Comparison of ENCODE assay signal across 11 mouse cellular contexts in genomic region chr10:50902741-50903715, GRCm38 (mm10). TPM values are rescaled to one million over a fixed set of nuclear protein-coding genes. Genes with fewer than 3 reads are reported as not detected.
A peak's percentile ranks its signal among the peaks of the same experiment; 100 is the strongest.
DNase-seq lines count a peak whose midpoint lies in the region; ATAC-seq and TF ChIP-seq lines count a peak whose summit lies in the region.
"Had no signal": no experiment of that assay in that cellular context is flagged by ENCODE, and none has a peak within 500 bp of the region (broad histone marks: within the 10 kb centered on the region; RNA-seq: fewer than 3 reads in every experiment).

No protein-coding gene starts in this region.

- peaks cover 82% of the 10 kb centered on the region for H3K27me3 ChIP-seq in lung, embryonic 16.5 days (ENCODE audit: control insufficient read depth, insufficient read depth, low read depth, low read length)
- peaks cover 88% of the 10 kb centered on the region for H3K27me3 ChIP-seq in lung, postnatal 0 days (replicated peaks; ENCODE audit: insufficient read depth, low read length)
- peaks cover 74% of the 10 kb centered on the region for H3K27me3 ChIP-seq in forebrain, embryonic 14.5 days (replicated peaks; ENCODE audit: control insufficient read depth, insufficient read depth, low read length)
- peaks cover 4% of the 10 kb centered on the region; the same call in 1 of the 2 replicates for H3K27me3 ChIP-seq in splenic B cell, adult 2 months (ENCODE audit: control insufficient read depth, insufficient read depth, low read length, poor library complexity, severe bottlenecking)

- no peaks in the 10 kb centered on the region for H3K36me3 ChIP-seq in lung, embryonic 16.5 days (ENCODE audit: control insufficient read depth, insufficient read depth, low read length)
- H3K36me3 ChIP-seq in lung, postnatal 0 days (ENCODE audit: insufficient read depth, low read length) = no peaks in the 10 kb centered on the region
- no peaks in the 10 kb centered on the region for H3K36me3 ChIP-seq in forebrain, embryonic 14.5 days (ENCODE audit: control insufficient read depth, insufficient read depth, low read length)
- H3K36me3 ChIP-seq in splenic B cell, adult 2 months (ENCODE audit: control insufficient read depth, insufficient read depth, low read length, poor library complexity, severe bottlenecking) = no peaks in the 10 kb centered on the region
- H3K36me3 ChIP-seq: G1E; liver, embryonic 13.5 days had no signal

- under 1% methylated on average over 43 of the region's 43 CpGs for WGBS in lung, embryonic 16.5 days
- under 1% methylated on average over 43 of the region's 43 CpGs for WGBS in lung, postnatal 0 days
- WGBS in forebrain, embryonic 14.5 days = under 1% methylated on average over 43 of the region's 43 CpGs

- H3K9ac ChIP-seq in lung, embryonic 16.5 days (ENCODE audit: low read length) = no peak overlapping the region
- no peak overlapping the region for H3K9ac ChIP-seq in lung, postnatal 0 days (replicated peaks; ENCODE audit: low read depth)
- H3K9ac ChIP-seq in forebrain, embryonic 14.5 days (ENCODE audit: low read length) = no peak overlapping the region
- H3K9ac ChIP-seq: liver, embryonic 13.5 days had no signal

- no peak for TF ChIP-seq EP300 in lung, postnatal 0 days (IDR thresholded peaks at IDR 0.05)

- no peak for DNase-seq in lung, postnatal 0 days (ENCODE audit: low spot score)
- peak; percentile 37 for DNase-seq in forebrain, embryonic 14.5 days (ENCODE audit: low spot score)
- peak; percentile 83 for DNase-seq in kidney, postnatal 10 days
- DNase-seq in splenic B cell, adult 2 months (ENCODE audit: low read depth, low spot score) = peak; percentile 56
- no peak for DNase-seq in thymus, postnatal 0 days (ENCODE audit: low spot score)
- DNase-seq in spleen, adult 12 weeks (ENCODE audit: low spot score) = no peak
- no peak for DNase-seq in spleen, postnatal 14 days (ENCODE audit: low spot score in 2 of 2)
- DNase-seq: liver, embryonic 13.5 days had no signal

- H3K4me2 ChIP-seq in lung, embryonic 16.5 days (ENCODE audit: low read depth, low read length) = no peak overlapping the region
- no peak overlapping the region for H3K4me2 ChIP-seq in lung, postnatal 0 days (replicated peaks; ENCODE audit: low read depth, low read length)
- peak overlapping the region; percentile 24; the same call in 1 of the 2 replicates for H3K4me2 ChIP-seq in forebrain, embryonic 14.5 days (ENCODE audit: low read length)
- H3K4me2 ChIP-seq: liver, embryonic 13.5 days had no signal

- TF ChIP-seq CTCF in lung, postnatal 0 days (IDR thresholded peaks at IDR 0.05) = no peak

- no peaks in the 10 kb centered on the region; the same call in 1 of the 2 replicates for H3K4me1 ChIP-seq in lung, embryonic 16.5 days (replicated peaks; ENCODE audit: control insufficient read depth, insufficient read depth, low read length)
- H3K4me1 ChIP-seq in lung, postnatal 0 days (ENCODE audit: insufficient read depth, low read depth, low read length) = no peaks in the 10 kb centered on the region
- H3K4me1 ChIP-seq in forebrain, embryonic 14.5 days (ENCODE audit: control insufficient read depth, insufficient read depth, low read length) = peaks cover 5% of the 10 kb centered on the region
- H3K4me1 ChIP-seq: liver, embryonic 13.5 days had no signal

- ATAC-seq in lung, embryonic 16.5 days (ENCODE audit: low read depth) = peak; percentile 24; the same call in 1 of the 2 replicates
- ATAC-seq in lung, postnatal 0 days = no peak
- ATAC-seq in forebrain, embryonic 14.5 days = 0 out of 2 replicates have a peak, but pooled peaks have one; percentile 24

- H3K9me3 ChIP-seq in lung, embryonic 16.5 days (ENCODE audit: control insufficient read depth, low read length) = no peaks in the 10 kb centered on the region
- no peaks in the 10 kb centered on the region for H3K9me3 ChIP-seq in lung, postnatal 0 days (ENCODE audit: low read length)
- H3K9me3 ChIP-seq in forebrain, embryonic 14.5 days (replicated peaks; ENCODE audit: control insufficient read depth, low read length) = no peaks in the 10 kb centered on the region
- H3K9me3 ChIP-seq: G1E; liver, embryonic 13.5 days had no signal

- H3K27ac ChIP-seq in lung, embryonic 16.5 days (ENCODE audit: low read length) = no peak overlapping the region
- H3K27ac ChIP-seq in lung, postnatal 0 days (ENCODE audit: low read length) = no peak overlapping the region
- no peak overlapping the region for H3K27ac ChIP-seq in forebrain, embryonic 14.5 days (ENCODE audit: low read depth, low read length)
- H3K27ac ChIP-seq: liver, embryonic 13.5 days had no signal

- H3K4me3 ChIP-seq in lung, embryonic 16.5 days (ENCODE audit: low read length) = no peak overlapping the region
- H3K4me3 ChIP-seq in lung, postnatal 0 days (ENCODE audit: low read depth, low read length) = no peak overlapping the region
- H3K4me3 ChIP-seq in forebrain, embryonic 14.5 days (ENCODE audit: low read depth, low read length) = 0 out of 2 replicates have a peak overlapping the region, but pooled peaks have one; percentile 5
- H3K4me3 ChIP-seq: liver, embryonic 13.5 days had no signal

RNA-seq across cellular contexts. Expression of gene Sim1, which starts 8.5 kb away (rescaled TPM):
- polyA plus RNA-seq in lung, embryonic 16.5 days (2015; fragmentation: Nextera tagmentation; extraction: Ambion mirVana) = not detected in 2 replicates
- not detected in 2 replicates for polyA plus RNA-seq in lung, postnatal 0 days (2015; fragmentation: Nextera tagmentation; extraction: Ambion mirVana)
- polyA plus RNA-seq in forebrain, embryonic 14.5 days (2014; fragmentation: Nextera tagmentation; extraction: Ambion mirVana) = 1.5 and 1.8 TPM in 2 replicates
- 0.07 TPM in 1 of 2 replicates, not detected in the other for polyA plus RNA-seq in thymus, postnatal 0 days (2015; fragmentation: Nextera tagmentation; extraction: Ambion mirVana)
- polyA plus RNA-seq: G1E; liver, embryonic 13.5 days; spleen, adult 2 months had no signal

Comparison
In these comparisons a context has a peak if more than half of its experiments do, and no peak if none do; other contexts are left out.
1. DNase-seq: peak in forebrain, embryonic 14.5 days (single experiment), kidney, postnatal 10 days (single experiment) and splenic B cell, adult 2 months (single experiment); none in lung, postnatal 0 days (single experiment), thymus, postnatal 0 days (single experiment), spleen, adult 12 weeks (single experiment) and spleen, postnatal 14 days (0 of 2).